Mouse (Mus musculus) kidney, adult 2 months (tissue): Measurements from ENCODE around the gene Parp4.

Experiments
- CTCF ChIP-seq: fragments of 200-500 bp; conservative IDR thresholded peaks from 2 replicates; pipeline ENCODE4 v1.5.1; 2011; ENCODE audit warnings: low read depth, mild to moderate bottlenecking, control low read depth, low read length, moderate library complexity, mixed read lengths; ENCODE audit not compliant: insufficient read depth, insufficient read length
- POLR2A ChIP-seq: fragments of 200-500 bp; IDR thresholded peaks from one replicate; pipeline ENCODE4 v1.6.1; 2011; ENCODE audit warnings: low read depth, low read length, control low read depth

GRCm38 (mm10) chr14:56613212-56613611, 37.8 kb downstream of the Parp4 start:
- TF ChIP-seq CTCF = no peak
- TF ChIP-seq POLR2A = no peak
